In the genomic region with DNA sequence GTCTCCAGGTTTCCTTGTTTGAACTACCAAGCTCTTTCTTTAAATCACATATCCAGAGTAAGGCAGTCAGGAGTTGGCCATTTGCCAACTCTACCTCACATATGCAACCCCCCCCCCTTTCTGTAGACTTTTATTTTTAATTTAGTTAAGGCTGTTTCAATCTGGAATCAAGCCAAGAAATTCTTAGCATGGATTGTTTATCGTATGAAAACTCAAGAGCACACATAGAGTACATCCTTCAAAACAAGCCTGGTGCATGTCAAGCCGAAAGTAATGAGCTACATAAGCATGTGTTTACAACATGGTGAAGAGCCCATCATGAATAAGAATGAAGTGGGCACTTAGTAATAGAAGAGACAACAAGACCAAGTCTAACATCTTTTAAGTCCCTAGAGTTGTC, we compare ENCODE assay signal across 30 mouse cellular contexts. TPM values are rescaled to one million over a fixed set of nuclear protein-coding genes. Genes with fewer than 3 reads are reported as not detected.
DNase-seq lines count a peak whose midpoint lies in the region; ATAC-seq and TF ChIP-seq lines count a peak whose summit lies in the region.
"Had no signal": no experiment of that assay in that cellular context is flagged by ENCODE, and none has a peak within 500 bp of the region (broad histone marks: within the 10 kb centered on the region; RNA-seq: fewer than 3 reads in every experiment).

No protein-coding gene starts in this region.

- no peak for DNase-seq in intestine, embryonic 14.5 days (ENCODE audit: low spot score)
- DNase-seq in lung, postnatal 0 days (ENCODE audit: low spot score), result peak; percentile 12
- no peak for DNase-seq in lung, postnatal 10 days
- no peak for DNase-seq in gastrocnemius, adult 2 months
- no peak for DNase-seq in hindbrain, embryonic 10.5 days (ENCODE audit: low spot score)
- DNase-seq: adrenal gland, adult 8-10 months; cerebellum, adult 8-10 months; cerebellum, postnatal 36 days; gastrocnemius, postnatal 36 days; heart, adult 18-20 months; heart, postnatal 36 days; kidney, adult 2 months; kidney, postnatal 10 days; layer of hippocampus, postnatal 36 days; left cerebral cortex, postnatal 4 days; right cerebral cortex, adult 18-20 months; spleen, adult 18-20 months; thymus, postnatal 4 days had no signal

- no peak overlapping the region for H3K27ac ChIP-seq in intestine, embryonic 14.5 days (ENCODE audit: low read depth)
- H3K27ac ChIP-seq in intestine, postnatal 0 days (ENCODE audit: low read depth, low read length), result no peak overlapping the region
- H3K27ac ChIP-seq in lung, postnatal 0 days (ENCODE audit: low read length), result no peak overlapping the region
- H3K27ac ChIP-seq in intestine, embryonic 15.5 days, result no peak overlapping the region
- H3K27ac ChIP-seq in gastrocnemius, adult 2 months, result no peak overlapping the region
- H3K27ac ChIP-seq in hindbrain, embryonic 10.5 days, result no peak overlapping the region
- H3K27ac ChIP-seq: embryonic facial prominence, embryonic 12.5 days; hindbrain, embryonic 13.5 days; liver, embryonic 15.5 days; neural tube, embryonic 12.5 days had no signal

- no peaks in the 10 kb centered on the region for H3K27me3 ChIP-seq in intestine, embryonic 14.5 days (replicated peaks; ENCODE audit: control insufficient read depth, insufficient read depth, low read length)
- H3K27me3 ChIP-seq in intestine, postnatal 0 days (replicated peaks; ENCODE audit: control insufficient read depth, insufficient read depth, low read length), result no peaks in the 10 kb centered on the region
- H3K27me3 ChIP-seq in lung, postnatal 0 days (replicated peaks; ENCODE audit: insufficient read depth, low read length), result no peaks in the 10 kb centered on the region
- no peaks in the 10 kb centered on the region for H3K27me3 ChIP-seq in intestine, embryonic 15.5 days (replicated peaks)
- H3K27me3 ChIP-seq in hindbrain, embryonic 10.5 days (ENCODE audit: insufficient read depth, poor library complexity, severe bottlenecking), result no peaks in the 10 kb centered on the region
- H3K27me3 ChIP-seq: embryonic facial prominence, embryonic 12.5 days; hindbrain, embryonic 13.5 days; liver, embryonic 15.5 days; neural tube, embryonic 12.5 days had no signal

- no peak overlapping the region for H3K4me2 ChIP-seq in intestine, embryonic 14.5 days (ENCODE audit: low read length)
- no peak overlapping the region for H3K4me2 ChIP-seq in intestine, postnatal 0 days (replicated peaks; ENCODE audit: low read depth)
- H3K4me2 ChIP-seq in lung, postnatal 0 days (replicated peaks; ENCODE audit: low read depth, low read length), result no peak overlapping the region
- no peak overlapping the region for H3K4me2 ChIP-seq in intestine, embryonic 15.5 days (replicated peaks)
- H3K4me2 ChIP-seq: embryonic facial prominence, embryonic 12.5 days; heart, embryonic 11.5 days; hindbrain, embryonic 13.5 days; liver, embryonic 15.5 days; midbrain, embryonic 11.5 days; neural tube, embryonic 12.5 days had no signal

- 31% methylated on average over 2 of the region's 2 CpGs for WGBS in intestine, embryonic 14.5 days
- WGBS in intestine, postnatal 0 days, result 54% methylated on average over 2 of the region's 2 CpGs
- WGBS in lung, postnatal 0 days, result 16% methylated on average over 2 of the region's 2 CpGs
- 30% methylated on average over 2 of the region's 2 CpGs for WGBS in intestine, embryonic 15.5 days
- WGBS in hindbrain, embryonic 10.5 days, result 91% methylated on average over 2 of the region's 2 CpGs

- H3K4me3 ChIP-seq in intestine, embryonic 14.5 days (ENCODE audit: low read depth, low read length), result no peak overlapping the region
- H3K4me3 ChIP-seq in intestine, postnatal 0 days (ENCODE audit: low read depth, low read length), result no peak overlapping the region
- no peak overlapping the region for H3K4me3 ChIP-seq in lung, postnatal 0 days (ENCODE audit: low read depth, low read length)
- H3K4me3 ChIP-seq in intestine, embryonic 15.5 days (replicated peaks), result no peak overlapping the region
- H3K4me3 ChIP-seq in gastrocnemius, adult 2 months, result no peak overlapping the region
- H3K4me3 ChIP-seq in hindbrain, embryonic 10.5 days, result no peak overlapping the region
- H3K4me3 ChIP-seq: embryonic facial prominence, embryonic 12.5 days; erythroblast, embryonic 14.5 days; hindbrain, embryonic 13.5 days; liver, embryonic 15.5 days; myocyte; neural tube, embryonic 12.5 days had no signal

- no peaks in the 10 kb centered on the region for H3K4me1 ChIP-seq in intestine, embryonic 14.5 days (replicated peaks; ENCODE audit: control insufficient read depth, insufficient read depth, low read length)
- 0 out of 2 replicates have a peak, but pooled peaks cover 5% of the 10 kb centered on the region for H3K4me1 ChIP-seq in intestine, postnatal 0 days (replicated peaks; ENCODE audit: control insufficient read depth, insufficient read depth, low read length)
- no peaks in the 10 kb centered on the region for H3K4me1 ChIP-seq in lung, postnatal 0 days (ENCODE audit: insufficient read depth, low read depth, low read length)
- H3K4me1 ChIP-seq in intestine, embryonic 15.5 days (replicated peaks), result no peaks in the 10 kb centered on the region
- H3K4me1 ChIP-seq in hindbrain, embryonic 10.5 days (replicated peaks), result no peaks in the 10 kb centered on the region
- H3K4me1 ChIP-seq: embryonic facial prominence, embryonic 12.5 days; hindbrain, embryonic 13.5 days; liver, embryonic 15.5 days; neural tube, embryonic 12.5 days had no signal

- ATAC-seq in intestine, embryonic 14.5 days (replicated peaks; ENCODE audit: low FRiP score, low TSS enrichment, low read depth), result 0 out of 2 replicates have a peak, but pooled peaks have one; percentile 50
- ATAC-seq in intestine, postnatal 0 days, result no peak
- peak; percentile 25; the same call in 1 of the 2 replicates for ATAC-seq in lung, postnatal 0 days
- peak; percentile 44; the same call in 1 of the 2 replicates for ATAC-seq in intestine, embryonic 15.5 days
- ATAC-seq: CD4-positive, CD25-positive, alpha-beta regulatory T cell, adult 4 months had no signal

- H3K9ac ChIP-seq in intestine, embryonic 14.5 days (ENCODE audit: low read length), result no peak overlapping the region
- no peak overlapping the region for H3K9ac ChIP-seq in intestine, postnatal 0 days (ENCODE audit: low read depth, low read length)
- no peak overlapping the region for H3K9ac ChIP-seq in lung, postnatal 0 days (replicated peaks; ENCODE audit: low read depth)
- no peak overlapping the region for H3K9ac ChIP-seq in intestine, embryonic 15.5 days
- H3K9ac ChIP-seq: embryonic facial prominence, embryonic 12.5 days; hindbrain, embryonic 13.5 days; liver, embryonic 15.5 days; neural tube, embryonic 12.5 days had no signal

- no peak for TF ChIP-seq CTCF in intestine, postnatal 0 days (IDR thresholded peaks at IDR 0.05; ENCODE audit: low read depth)
- no peak for TF ChIP-seq CTCF in lung, postnatal 0 days (IDR thresholded peaks at IDR 0.05)
- TF ChIP-seq CTCF in gastrocnemius, adult 2 months (IDR thresholded peaks at IDR 0.05), result no peak

- intact Hi-C loops in gastrocnemius, adult 2 months (cut with DNase I), result no loop called here

- no peak for TF ChIP-seq EP300 in lung, postnatal 0 days (IDR thresholded peaks at IDR 0.05)

- no peaks in the 10 kb centered on the region for H3K36me3 ChIP-seq in intestine, embryonic 14.5 days (ENCODE audit: control insufficient read depth, insufficient read depth, low read length)
- peaks cover 14% of the 10 kb centered on the region; the same call in 1 of the 2 replicates for H3K36me3 ChIP-seq in intestine, postnatal 0 days (ENCODE audit: control insufficient read depth, insufficient read depth)
- H3K36me3 ChIP-seq in lung, postnatal 0 days (ENCODE audit: insufficient read depth, low read length), result no peaks in the 10 kb centered on the region
- no peaks in the 10 kb centered on the region for H3K36me3 ChIP-seq in intestine, embryonic 15.5 days
- no peaks in the 10 kb centered on the region for H3K36me3 ChIP-seq in hindbrain, embryonic 10.5 days
- H3K36me3 ChIP-seq: embryonic facial prominence, embryonic 12.5 days; hindbrain, embryonic 13.5 days; liver, embryonic 15.5 days; neural tube, embryonic 12.5 days had no signal

- H3K9me3 ChIP-seq in intestine, embryonic 14.5 days (ENCODE audit: control insufficient read depth, low read length), result no peaks in the 10 kb centered on the region
- no peaks in the 10 kb centered on the region for H3K9me3 ChIP-seq in intestine, postnatal 0 days (ENCODE audit: control insufficient read depth)
- no peaks in the 10 kb centered on the region for H3K9me3 ChIP-seq in lung, postnatal 0 days (ENCODE audit: low read length)
- no peaks in the 10 kb centered on the region for H3K9me3 ChIP-seq in intestine, embryonic 15.5 days
- no peaks in the 10 kb centered on the region for H3K9me3 ChIP-seq in hindbrain, embryonic 10.5 days
- H3K9me3 ChIP-seq: embryonic facial prominence, embryonic 12.5 days; hindbrain, embryonic 13.5 days; liver, embryonic 15.5 days; neural tube, embryonic 12.5 days had no signal

RNA-seq across cellular contexts. Expression of gene Lurap1l, which starts 45.5 kb away (rescaled TPM):
- 13.7 and 15.5 TPM in 2 replicates for polyA plus RNA-seq in intestine, embryonic 14.5 days (2014; fragmentation: Nextera tagmentation; extraction: Ambion mirVana)
- polyA plus RNA-seq in intestine, postnatal 0 days (2015; fragmentation: Nextera tagmentation; extraction: Ambion mirVana), result 21.9 and 23.1 TPM in 2 replicates
- polyA plus RNA-seq in lung, postnatal 0 days (2015; fragmentation: Nextera tagmentation; extraction: Ambion mirVana), result 48.0 and 48.3 TPM in 2 replicates
- polyA plus RNA-seq in intestine, embryonic 15.5 days (2015; fragmentation: Nextera tagmentation; extraction: Ambion mirVana), result 23.4 and 23.6 TPM in 2 replicates
- total RNA-seq in gastrocnemius, adult 2 months (2021), result 1 to 10 TPM in 1 of 2 experiments, under 1 TPM in 1; 0.97 to 1.3 TPM
- 2.8 and 2.9 TPM in 2 replicates for polyA plus RNA-seq in hindbrain, embryonic 10.5 days (2016; fragmentation: Nextera tagmentation; extraction: Ambion mirVana)
- total RNA-seq: megakaryocyte progenitor cell, adult 5-6 weeks had no signal
- polyA plus RNA-seq: CD4-positive, CD25-positive, alpha-beta regulatory T cell, adult 4 months had no signal
